Mouse (Mus musculus): ENCODE measurements around the gene Hoxc8. TPM values are rescaled to one million over a fixed set of nuclear protein-coding genes. Genes with fewer than 3 reads are reported as not detected.

Gene Hoxc8
- not detected for total RNA-seq (2021)
- long read RNA-seq, experiment 1, result 0 reads
- long read RNA-seq, experiment 2, result 0 reads

GRCm38 (mm10) chr15:102990461-102991397 is at the start of gene Hoxc8:
TSS of gene Hoxc8 (plus strand) at chr15:102990607.
- H3K4me3 ChIP-seq, result no peak within 1 kb of the TSS
- no peak for DNase-seq (ENCODE audit: extremely low spot score in 1 of 2, low spot score in 2 of 2)
- H3K27ac ChIP-seq, result no peak within 1 kb of the TSS
- intact Hi-C loops (cut with DNase I), result no loop called here
- TF ChIP-seq CTCF (IDR thresholded peaks at IDR 0.05), result no peak

- TF ChIP-seq CTCF (IDR thresholded peaks at IDR 0.05), result no peak
- Histone ChIP-seq H3K27ac (no peak overlapping the region), H3K4me3 (no peak overlapping the region)
- DNase-seq (ENCODE audit: extremely low spot score in 1 of 2, low spot score in 2 of 2), result no peak
- intact Hi-C loops (cut with DNase I), result no loop called here
Observed at GRCm38 (mm10) chr15:102942739-102943467, 47.5 kb upstream of the Hoxc8 start.

GRCm38 (mm10) chr15:102943468-102943813 is 47.0 kb upstream of the Hoxc8 start:
- Histone ChIP-seq H3K4me3 (no peak overlapping the region), H3K27ac (no peak overlapping the region)
- TF ChIP-seq CTCF (IDR thresholded peaks at IDR 0.05), result no peak
- intact Hi-C loops (cut with DNase I), result no loop called here
- DNase-seq (ENCODE audit: extremely low spot score in 1 of 2, low spot score in 2 of 2), result no peak

GRCm38 (mm10) chr15:102945185-102946077 is 45.0 kb upstream of the Hoxc8 start:
- H3K27ac ChIP-seq, result no peak overlapping the region
- intact Hi-C loops (cut with DNase I), result no loop called here
- DNase-seq (ENCODE audit: extremely low spot score in 1 of 2, low spot score in 2 of 2), result no peak
- H3K4me3 ChIP-seq, result no peak overlapping the region
- TF ChIP-seq CTCF (IDR thresholded peaks at IDR 0.05), result no peak

- no peak overlapping the region for H3K4me3 ChIP-seq
- no peak for TF ChIP-seq CTCF (IDR thresholded peaks at IDR 0.05)
- DNase-seq (ENCODE audit: extremely low spot score in 1 of 2, low spot score in 2 of 2), result no peak
- no peak overlapping the region for H3K27ac ChIP-seq
- intact Hi-C loops (cut with DNase I), result no loop called here
Observed at GRCm38 (mm10) chr15:102947276-102947675, 43.1 kb upstream of the Hoxc8 start.

GRCm38 (mm10) chr15:102948842-102949241 is 41.6 kb upstream of the Hoxc8 start:
- H3K4me3 ChIP-seq, result no peak overlapping the region
- no peak overlapping the region for H3K27ac ChIP-seq
- TF ChIP-seq CTCF (IDR thresholded peaks at IDR 0.05), result no peak
- DNase-seq (ENCODE audit: extremely low spot score in 1 of 2, low spot score in 2 of 2), result no peak
- intact Hi-C loops (cut with DNase I), result no loop called here

- Histone ChIP-seq H3K4me3 (no peak overlapping the region), H3K27ac (no peak overlapping the region)
- no peak for DNase-seq (ENCODE audit: extremely low spot score in 1 of 2, low spot score in 2 of 2)
- intact Hi-C loops (cut with DNase I), result no loop called here
- no peak for TF ChIP-seq CTCF (IDR thresholded peaks at IDR 0.05)
Observed at GRCm38 (mm10) chr15:102949696-102950095, 40.7 kb upstream of the Hoxc8 start.

GRCm38 (mm10) chr15:102950877-102951276 is 39.5 kb upstream of the Hoxc8 start:
- no peak for DNase-seq (ENCODE audit: extremely low spot score in 1 of 2, low spot score in 2 of 2)
- intact Hi-C loops (cut with DNase I), result no loop called here
- Histone ChIP-seq H3K4me3 (no peak overlapping the region), H3K27ac (no peak overlapping the region)
- no peak for TF ChIP-seq CTCF (IDR thresholded peaks at IDR 0.05)

GRCm38 (mm10) chr15:102953561-102953960 is 36.8 kb upstream of the Hoxc8 start:
- intact Hi-C loops (cut with DNase I), result no loop called here
- DNase-seq (ENCODE audit: extremely low spot score in 1 of 2, low spot score in 2 of 2), result no peak

GRCm38 (mm10) chr15:102954192-102955006 is 36.0 kb upstream of the Hoxc8 start, which contains the start of gene Hoxc11:
TSS of gene Hoxc11 (plus strand) at chr15:102954427.
- no peak for TF ChIP-seq CTCF (IDR thresholded peaks at IDR 0.05)
- no peak for DNase-seq (ENCODE audit: extremely low spot score in 1 of 2, low spot score in 2 of 2)
- intact Hi-C loops (cut with DNase I), result no loop called here

More at GRCm38 (mm10) chr15:102953561-102953960, 36.8 kb upstream of the Hoxc8 start:
- no peak for TF ChIP-seq CTCF (IDR thresholded peaks at IDR 0.05)
- Histone ChIP-seq H3K27ac (no peak overlapping the region), H3K4me3 (no peak overlapping the region)

GRCm38 (mm10) chr15:102955007-102955382 is 35.4 kb upstream of the Hoxc8 start:
- no peak for DNase-seq (ENCODE audit: extremely low spot score in 1 of 2, low spot score in 2 of 2)

More at GRCm38 (mm10) chr15:102954192-102955006, 36.0 kb upstream of the Hoxc8 start, which contains the start of gene Hoxc11:
- Histone ChIP-seq H3K4me3 (no peak within 1 kb of the TSS), H3K27ac (no peak within 1 kb of the TSS)

More at GRCm38 (mm10) chr15:102955007-102955382, 35.4 kb upstream of the Hoxc8 start:
- no peak overlapping the region for H3K4me3 ChIP-seq
- intact Hi-C loops (cut with DNase I), result no loop called here
- no peak for TF ChIP-seq CTCF (IDR thresholded peaks at IDR 0.05)
- H3K27ac ChIP-seq, result no peak overlapping the region

Measured in left cerebral cortex, adult 2 months (tissue).